Mouse (Mus musculus): ENCODE data around the gene Dnah2. TPM values are rescaled to one million over a fixed set of nuclear protein-coding genes. Genes with fewer than 3 reads are reported as not detected.
A peak's percentile ranks its signal among the peaks of the same experiment; 100 is the strongest.

The Dnah2 gene
- polyA plus RNA-seq, 1 experiment from 2014 or later: 8.7 TPM

DNA sequence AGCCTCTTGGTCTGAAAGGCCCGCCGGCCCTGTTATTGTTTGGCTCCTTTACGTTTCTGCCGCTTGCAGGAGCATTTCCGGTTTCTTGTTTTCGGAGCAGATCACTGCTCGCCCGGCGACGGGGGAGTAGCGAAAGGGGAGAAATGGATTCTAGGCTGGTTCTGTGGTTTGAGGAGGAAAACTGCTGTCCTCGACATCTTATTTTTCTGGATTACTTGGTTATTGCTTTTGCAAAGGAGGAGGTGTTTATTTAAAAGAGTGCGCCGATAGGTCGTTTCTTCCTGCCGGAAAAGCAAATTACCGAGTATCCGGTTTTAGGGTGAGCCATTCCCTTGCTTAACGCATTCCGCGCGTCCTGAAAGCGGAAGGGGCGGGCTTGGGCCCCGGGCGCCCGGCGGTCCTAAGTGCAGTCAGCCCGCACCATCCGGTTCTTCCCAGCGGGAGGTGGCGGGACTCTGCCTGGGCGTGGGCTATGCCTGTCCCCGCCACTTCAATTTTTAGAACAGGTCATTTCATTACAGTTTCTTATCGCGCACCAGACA, 32.3 kb upstream of the Dnah2 start:
- peak overlapping the region; percentile 94 for H3K27ac ChIP-seq (ENCODE audit: low read depth, low read length)
- ATAC-seq: peak; percentile 78
- H3K9ac ChIP-seq (ENCODE audit: low read depth, low read length): peak overlapping the region; percentile 64
- H3K27me3 ChIP-seq (replicated peaks; ENCODE audit: control insufficient read depth, insufficient read depth, low read length): no peaks in the 10 kb centered on the region
- H3K36me3 ChIP-seq (ENCODE audit: control insufficient read depth, insufficient read depth): no peaks in the 10 kb centered on the region; the same call in 1 of the 2 replicates
- H3K4me1 ChIP-seq (replicated peaks; ENCODE audit: control insufficient read depth, insufficient read depth, low read length): no peaks in the 10 kb centered on the region
- TF ChIP-seq CTCF (IDR thresholded peaks at IDR 0.05; ENCODE audit: low read depth): no peak; the same call in none of the 2 replicates
- H3K4me2 ChIP-seq (replicated peaks; ENCODE audit: low read depth): peak overlapping the region; percentile 94
- under 1% methylated on average over 36 of the region's 36 CpGs for WGBS
- H3K9me3 ChIP-seq (ENCODE audit: control insufficient read depth): no peaks in the 10 kb centered on the region
- H3K4me3 ChIP-seq (ENCODE audit: low read depth, low read length): peak overlapping the region; percentile 80

DNA sequence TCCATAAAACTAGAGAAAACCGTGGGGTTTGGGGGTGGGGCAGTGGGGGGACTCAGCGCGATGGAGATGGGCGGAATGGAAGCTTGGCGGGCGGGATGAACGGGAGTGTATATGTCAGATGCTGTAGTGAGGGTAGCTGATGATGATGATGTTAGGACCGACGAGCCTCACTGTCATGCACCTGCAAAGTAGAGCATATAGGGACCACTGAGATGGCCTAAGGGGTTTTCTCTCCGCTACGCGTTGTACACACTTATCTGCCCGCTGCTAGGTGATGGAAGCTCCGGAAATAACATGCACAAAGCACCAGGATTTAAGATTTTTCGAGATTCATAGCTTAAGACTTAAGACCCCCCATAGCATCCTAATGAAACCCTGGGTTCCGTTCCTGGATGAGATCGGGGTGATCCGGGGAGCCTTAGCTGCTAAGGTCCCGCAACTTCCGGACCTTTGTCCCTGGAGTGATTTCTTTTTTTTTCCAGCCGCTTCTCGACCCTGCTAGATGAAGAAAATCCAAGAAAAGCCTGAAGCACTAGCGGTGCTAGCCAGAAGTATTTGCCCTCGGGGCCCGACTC, 31.7 kb upstream of the Dnah2 start:
- no peak for TF ChIP-seq CTCF (IDR thresholded peaks at IDR 0.05; ENCODE audit: low read depth)
- no peak for ATAC-seq
- WGBS: under 1% methylated on average over 25 of the region's 25 CpGs
- Histone ChIP-seq H3K36me3 (ENCODE audit: control insufficient read depth, insufficient read depth) (no peaks in the 10 kb centered on the region; the same call in 1 of the 2 replicates), H3K27ac (ENCODE audit: low read depth, low read length) (peak overlapping the region; percentile 94), H3K4me3 (ENCODE audit: low read depth, low read length) (peak overlapping the region; percentile 80), H3K9ac (ENCODE audit: low read depth, low read length) (peak overlapping the region; percentile 64), H3K9me3 (ENCODE audit: control insufficient read depth) (no peaks in the 10 kb centered on the region), H3K4me1 (replicated peaks; ENCODE audit: control insufficient read depth, insufficient read depth, low read length) (no peaks in the 10 kb centered on the region), H3K27me3 (replicated peaks; ENCODE audit: control insufficient read depth, insufficient read depth, low read length) (no peaks in the 10 kb centered on the region), H3K4me2 (replicated peaks; ENCODE audit: low read depth) (peak overlapping the region; percentile 94)

DNA sequence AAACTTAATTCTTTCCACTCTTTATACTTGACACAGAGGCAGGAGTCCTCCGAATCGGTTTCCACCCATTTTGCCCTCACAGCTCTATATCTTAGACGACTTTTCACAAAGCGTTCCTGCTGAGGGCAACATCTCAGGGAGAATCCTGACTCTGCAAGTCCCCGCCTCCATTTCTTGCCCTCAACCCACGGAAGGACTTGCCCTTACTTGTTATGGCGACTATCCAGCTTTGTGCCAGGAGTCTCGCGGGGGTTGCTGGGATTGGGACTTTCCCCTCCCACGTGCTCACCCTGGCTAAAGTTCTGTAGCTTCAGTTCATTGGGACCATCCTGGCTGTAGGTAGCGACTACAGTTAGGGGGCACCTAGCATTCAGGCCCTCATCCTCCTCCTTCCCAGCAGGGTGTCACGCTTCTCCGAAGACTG, 31.2 kb upstream of the Dnah2 start, which contains the start of the genes Wrap53 and Trp53:
Gene Wrap53, minus strand, starts transcription at position 165 of the 424 bp plus-strand sequence.
Gene Trp53, plus strand, starts transcription at position 269 of the 424 bp plus-strand sequence.
- Histone ChIP-seq H3K4me2 (replicated peaks; ENCODE audit: low read depth) (peak within 1 kb of the TSS; percentile 94), H3K9ac (ENCODE audit: low read depth, low read length) (peak within 1 kb of the TSS; percentile 64), H3K9me3 (ENCODE audit: control insufficient read depth) (no peaks in the 10 kb centered on the region), H3K4me1 (replicated peaks; ENCODE audit: control insufficient read depth, insufficient read depth, low read length) (no peaks in the 10 kb centered on the region), H3K27me3 (replicated peaks; ENCODE audit: control insufficient read depth, insufficient read depth, low read length) (no peaks in the 10 kb centered on the region), H3K27ac (ENCODE audit: low read depth, low read length) (peak within 1 kb of the TSS; percentile 94), H3K36me3 (ENCODE audit: control insufficient read depth, insufficient read depth) (no peaks in the 10 kb centered on the region; the same call in 1 of the 2 replicates), H3K4me3 (ENCODE audit: low read depth, low read length) (peak within 1 kb of the TSS; percentile 80)
- WGBS: under 1% methylated on average over 13 of the region's 13 CpGs
- peak; percentile 53 for ATAC-seq
- peak; percentile 15; the same call in 1 of the 2 replicates for TF ChIP-seq CTCF (IDR thresholded peaks at IDR 0.05; ENCODE audit: low read depth)

DNA sequence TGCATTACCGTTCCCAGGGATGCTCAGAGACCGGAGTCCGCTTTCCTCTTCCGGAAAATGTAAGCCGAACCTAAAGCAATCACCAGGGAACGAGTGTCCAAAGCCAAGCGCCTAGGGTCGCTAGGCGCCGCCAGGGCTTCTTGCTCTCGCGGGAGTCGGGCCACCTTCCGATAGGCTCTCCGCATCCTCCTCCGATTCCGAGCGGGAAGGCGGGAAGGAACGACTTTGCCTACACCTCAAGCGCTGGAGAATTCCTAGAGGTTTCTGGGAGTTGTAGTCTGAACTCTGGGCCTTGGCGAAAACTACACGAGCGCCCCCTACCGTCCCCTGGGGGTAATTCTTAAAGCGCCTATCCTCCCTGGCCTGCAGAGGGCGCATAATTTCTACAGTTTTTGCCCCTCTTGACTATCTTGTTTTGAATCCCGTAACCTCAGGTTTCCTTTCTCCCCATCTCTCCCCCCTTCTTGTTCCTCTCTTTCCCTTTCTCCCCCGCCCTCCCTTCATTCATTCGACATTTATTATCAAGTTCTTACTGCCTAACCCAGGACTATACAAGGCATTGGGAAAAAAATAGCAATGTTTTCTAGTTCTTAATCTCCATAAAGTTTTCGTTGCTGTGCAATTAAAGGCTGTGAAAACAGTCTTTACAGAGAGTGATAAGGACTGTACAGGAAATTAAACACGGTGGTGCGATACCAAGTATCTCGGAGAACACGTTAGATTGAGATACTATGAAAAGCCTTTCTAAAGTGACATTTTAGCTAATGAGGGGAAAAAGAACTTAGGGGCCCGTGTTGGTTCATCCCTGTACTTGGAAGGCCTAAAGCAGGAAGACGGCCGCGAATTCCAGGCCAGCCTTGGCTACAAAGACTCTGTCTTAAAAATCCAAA, 30.5 kb upstream of the Dnah2 start:
- H3K4me3 ChIP-seq (ENCODE audit: low read depth, low read length): peak overlapping the region; percentile 80
- WGBS: under 1% methylated on average over 39 of the region's 39 CpGs
- H3K9me3 ChIP-seq (ENCODE audit: control insufficient read depth): no peaks in the 10 kb centered on the region
- TF ChIP-seq CTCF (IDR thresholded peaks at IDR 0.05; ENCODE audit: low read depth): peak; percentile 100
- peak overlapping the region; percentile 94 for H3K4me2 ChIP-seq (replicated peaks; ENCODE audit: low read depth)
- H3K27ac ChIP-seq (ENCODE audit: low read depth, low read length): peak overlapping the region; percentile 94
- no peaks in the 10 kb centered on the region for H3K4me1 ChIP-seq (replicated peaks; ENCODE audit: control insufficient read depth, insufficient read depth, low read length)
- peaks cover 3% of the 10 kb centered on the region; the same call in 1 of the 2 replicates for H3K36me3 ChIP-seq (ENCODE audit: control insufficient read depth, insufficient read depth)
- peak overlapping the region; percentile 64 for H3K9ac ChIP-seq (ENCODE audit: low read depth, low read length)
- ATAC-seq: peak; percentile 87
- H3K27me3 ChIP-seq (replicated peaks; ENCODE audit: control insufficient read depth, insufficient read depth, low read length): no peaks in the 10 kb centered on the region

DNA sequence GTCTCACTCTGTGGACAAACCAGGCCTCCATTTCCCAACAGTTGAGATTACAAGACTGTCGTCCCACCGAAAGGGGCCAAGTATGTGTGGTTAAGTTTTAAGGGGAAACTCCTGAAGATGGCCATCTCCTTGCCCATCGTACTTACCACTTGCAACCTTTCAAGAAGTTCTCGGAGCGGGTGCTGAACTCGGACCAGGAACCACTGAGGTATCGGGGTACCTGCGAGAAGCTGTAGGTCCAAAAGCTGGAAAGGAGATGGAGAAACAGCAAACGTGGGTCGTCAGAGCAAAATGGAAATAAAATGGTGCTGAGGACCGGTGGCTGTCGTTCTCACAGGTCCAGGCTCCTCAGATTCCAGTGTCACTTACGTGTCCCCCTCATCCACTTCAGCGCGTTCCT, 29.4 kb upstream of the Dnah2 start:
- H3K4me2 ChIP-seq (replicated peaks; ENCODE audit: low read depth): peak overlapping the region; percentile 94
- TF ChIP-seq CTCF (IDR thresholded peaks at IDR 0.05; ENCODE audit: low read depth): no peak
- no peaks in the 10 kb centered on the region for H3K27me3 ChIP-seq (replicated peaks; ENCODE audit: control insufficient read depth, insufficient read depth, low read length)
- H3K36me3 ChIP-seq (ENCODE audit: control insufficient read depth, insufficient read depth): peaks cover 5% of the 10 kb centered on the region; the same call in 1 of the 2 replicates
- 9% methylated on average over 15 of the region's 15 CpGs for WGBS
- peak overlapping the region; percentile 80 for H3K4me3 ChIP-seq (ENCODE audit: low read depth, low read length)
- no peak for ATAC-seq
- H3K4me1 ChIP-seq (replicated peaks; ENCODE audit: control insufficient read depth, insufficient read depth, low read length): no peaks in the 10 kb centered on the region
- H3K9me3 ChIP-seq (ENCODE audit: control insufficient read depth): no peaks in the 10 kb centered on the region
- H3K27ac ChIP-seq (ENCODE audit: low read depth, low read length): peak overlapping the region; percentile 94; the same call in 1 of the 2 replicates
- peak overlapping the region; percentile 63 for H3K9ac ChIP-seq (ENCODE audit: low read depth, low read length)

DNA sequence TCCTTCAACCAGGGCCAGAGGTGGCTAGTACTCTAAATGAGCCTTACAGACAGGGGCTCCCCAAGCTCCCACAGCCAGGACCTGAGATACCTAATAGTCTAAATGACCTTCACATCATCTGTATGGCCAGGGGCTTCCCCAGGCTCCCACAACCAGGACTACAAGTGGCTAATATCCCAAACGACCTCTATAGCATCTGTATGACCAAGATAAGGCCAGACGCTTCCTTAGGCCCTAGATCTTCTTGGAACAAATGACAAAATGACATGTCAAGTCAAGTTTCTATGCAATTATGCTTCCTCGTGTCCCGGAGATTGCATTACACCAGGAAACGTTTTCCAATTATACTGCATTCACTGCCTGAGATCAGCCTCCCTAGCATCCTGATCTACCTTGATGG, 27.4 kb upstream of the Dnah2 start:
- Histone ChIP-seq H3K4me2 (replicated peaks; ENCODE audit: low read depth) (no peak overlapping the region), H3K27ac (ENCODE audit: low read depth, low read length) (no peak overlapping the region), H3K4me3 (ENCODE audit: low read depth, low read length) (no peak overlapping the region), H3K36me3 (ENCODE audit: control insufficient read depth, insufficient read depth) (peaks cover 10% of the 10 kb centered on the region; the same call in 1 of the 2 replicates), H3K27me3 (replicated peaks; ENCODE audit: control insufficient read depth, insufficient read depth, low read length) (no peaks in the 10 kb centered on the region), H3K9me3 (ENCODE audit: control insufficient read depth) (no peaks in the 10 kb centered on the region), H3K9ac (ENCODE audit: low read depth, low read length) (no peak overlapping the region), H3K4me1 (replicated peaks; ENCODE audit: control insufficient read depth, insufficient read depth, low read length) (no peaks in the 10 kb centered on the region)
- no peak for TF ChIP-seq CTCF (IDR thresholded peaks at IDR 0.05; ENCODE audit: low read depth)
- 63% methylated on average over 5 of the region's 5 CpGs for WGBS
- ATAC-seq: no peak
